Mouse (Mus musculus): ENCODE measurements at regions not wholly inside any gene's neighbourhood (a gene's known extent, or its start where the extent isn't known, plus 50 kb on each side); places are given as distances from the start of the nearest gene placed in this dataset.

DNA sequence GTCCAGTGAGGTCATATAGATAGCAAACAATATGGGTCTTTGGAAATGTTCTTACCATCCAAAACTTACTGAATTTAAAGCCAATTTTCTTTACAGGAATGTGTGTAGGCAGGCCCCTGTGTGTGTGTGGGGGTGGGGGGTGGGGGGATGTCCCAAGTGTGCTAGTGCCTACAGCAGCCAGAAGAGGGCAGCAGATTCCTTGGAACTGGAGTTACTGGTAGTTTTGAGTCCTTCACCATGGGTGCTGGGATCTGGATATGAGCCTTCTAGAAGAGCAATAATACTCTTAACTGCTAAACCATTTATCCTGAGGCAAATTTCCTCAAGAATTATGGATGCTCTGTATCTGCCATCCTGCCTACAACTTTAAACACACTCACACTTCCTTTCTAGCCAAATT lies 456.4 kb upstream of the Gabra5 start:
- Histone ChIP-seq H3K4me1 (ENCODE audit: control insufficient read depth, insufficient read depth, low read length) (no peaks in the 10 kb centered on the region), H3K27me3 (ENCODE audit: control insufficient read depth, insufficient read depth, low read length, poor library complexity, severe bottlenecking) (no peaks in the 10 kb centered on the region), H3K27ac (ENCODE audit: insufficient read depth, low read length) (no peak overlapping the region), H3K36me3 (ENCODE audit: control insufficient read depth, insufficient read depth, low read length, poor library complexity, severe bottlenecking) (no peaks in the 10 kb centered on the region), H3K9me3 (replicated peaks; ENCODE audit: control insufficient read depth, insufficient read depth, low read length, poor library complexity, severe bottlenecking) (no peaks in the 10 kb centered on the region; the same call in 1 of the 2 replicates), H3K9ac (ENCODE audit: low read depth, poor library complexity, severe bottlenecking) (no peak overlapping the region), H3K4me3 (ENCODE audit: low read depth, low read length) (no peak overlapping the region)
- no peak for TF ChIP-seq POLR2A (IDR thresholded peaks at IDR 0.05; ENCODE audit: insufficient read depth, low read length)
- TF ChIP-seq CTCF (IDR thresholded peaks at IDR 0.05; ENCODE audit: low read depth, low read length) = peak; percentile 52
- TF ChIP-seq EP300 (IDR thresholded peaks at IDR 0.05; ENCODE audit: insufficient read depth, low read depth, low read length) = no peak

DNA sequence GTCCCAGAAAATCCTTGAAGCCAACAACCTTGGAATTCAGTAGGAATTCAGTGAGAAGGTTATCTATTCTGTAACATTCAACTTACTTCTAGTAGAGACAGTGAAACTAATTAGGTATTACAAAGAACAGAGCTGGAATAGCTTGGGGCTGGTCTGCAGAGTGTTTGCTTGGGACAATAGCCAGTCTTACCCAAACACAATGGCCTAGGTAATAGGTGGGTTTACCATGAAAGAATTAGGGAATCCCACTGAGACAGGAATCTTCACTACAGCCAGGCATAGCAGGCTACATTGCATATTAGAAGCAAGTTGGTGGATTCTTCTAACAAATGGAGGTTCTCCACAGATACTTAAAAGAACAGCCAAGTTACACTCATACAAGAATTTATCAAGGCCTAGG lies 449.0 kb upstream of the Gabra5 start:
- Histone ChIP-seq H3K4me1 (ENCODE audit: control insufficient read depth, insufficient read depth, low read length) (peaks cover 3% of the 10 kb centered on the region), H3K4me3 (ENCODE audit: low read depth, low read length) (no peak overlapping the region)

More for the DNA sequence above, 449.0 kb upstream of the Gabra5 start:
- no peaks in the 10 kb centered on the region; the same call in 1 of the 2 replicates for H3K9me3 ChIP-seq (replicated peaks; ENCODE audit: control insufficient read depth, insufficient read depth, low read length, poor library complexity, severe bottlenecking)
- H3K9ac ChIP-seq (ENCODE audit: low read depth, poor library complexity, severe bottlenecking) = no peak overlapping the region
- H3K36me3 ChIP-seq (ENCODE audit: control insufficient read depth, insufficient read depth, low read length, poor library complexity, severe bottlenecking) = no peaks in the 10 kb centered on the region
- H3K27ac ChIP-seq (ENCODE audit: insufficient read depth, low read length) = no peak overlapping the region
- no peak for TF ChIP-seq POLR2A (IDR thresholded peaks at IDR 0.05; ENCODE audit: insufficient read depth, low read length)
- no peak for TF ChIP-seq EP300 (IDR thresholded peaks at IDR 0.05; ENCODE audit: insufficient read depth, low read depth, low read length)
- no peak for TF ChIP-seq CTCF (IDR thresholded peaks at IDR 0.05; ENCODE audit: low read depth, low read length)
- H3K27me3 ChIP-seq (ENCODE audit: control insufficient read depth, insufficient read depth, low read length, poor library complexity, severe bottlenecking) = no peaks in the 10 kb centered on the region

Measured in ES-Bruce4 (cell line).